Mouse (Mus musculus): ENCODE results near the gene Usp24.
A peak's percentile ranks its signal among the peaks of the same experiment; 100 is the strongest.

Usp24 gene

DNA sequence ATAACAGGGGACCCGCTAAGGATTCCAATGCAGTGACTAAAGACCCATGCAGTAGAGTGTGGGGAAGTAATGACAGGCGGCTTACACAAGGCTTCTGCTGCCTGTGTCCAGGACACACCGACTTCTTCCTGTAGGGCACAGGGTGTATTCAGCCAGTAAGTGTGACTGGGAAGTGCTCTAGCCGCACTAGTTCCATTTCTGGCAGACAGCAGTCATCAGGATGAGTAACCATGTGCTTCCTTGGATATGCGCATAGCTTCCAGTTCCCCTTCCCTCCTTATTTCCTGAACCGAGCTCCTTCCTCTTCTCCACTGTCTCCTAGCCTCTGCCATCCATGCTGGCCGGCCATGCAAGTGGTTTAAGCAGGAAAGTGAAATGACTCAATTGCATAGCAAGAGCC, 113.1 kb downstream of the Usp24 start:
- DNase-seq (ENCODE audit: low read depth, low spot score) = no peak

DNA sequence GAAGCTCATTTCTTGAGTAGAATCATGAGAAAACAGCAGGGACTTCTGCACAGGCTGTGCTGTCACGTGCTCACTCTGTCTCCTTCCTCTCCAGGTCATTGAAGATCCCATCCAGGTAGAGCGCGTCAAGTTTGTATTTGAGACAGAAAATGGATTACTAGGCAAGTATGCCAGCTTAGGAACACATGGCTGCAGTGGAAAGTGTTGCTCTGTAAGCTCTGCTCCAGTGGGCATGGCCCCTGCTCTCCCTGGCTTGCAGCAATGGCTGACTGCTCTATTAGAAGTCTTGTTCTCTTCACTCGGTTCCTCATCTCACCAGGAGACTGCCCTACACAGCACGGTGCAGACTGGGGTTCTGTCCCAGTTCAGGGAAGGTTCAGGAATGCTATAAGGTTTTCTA, 114.4 kb downstream of the Usp24 start:
- no peak for DNase-seq (ENCODE audit: low read depth, low spot score)

DNA sequence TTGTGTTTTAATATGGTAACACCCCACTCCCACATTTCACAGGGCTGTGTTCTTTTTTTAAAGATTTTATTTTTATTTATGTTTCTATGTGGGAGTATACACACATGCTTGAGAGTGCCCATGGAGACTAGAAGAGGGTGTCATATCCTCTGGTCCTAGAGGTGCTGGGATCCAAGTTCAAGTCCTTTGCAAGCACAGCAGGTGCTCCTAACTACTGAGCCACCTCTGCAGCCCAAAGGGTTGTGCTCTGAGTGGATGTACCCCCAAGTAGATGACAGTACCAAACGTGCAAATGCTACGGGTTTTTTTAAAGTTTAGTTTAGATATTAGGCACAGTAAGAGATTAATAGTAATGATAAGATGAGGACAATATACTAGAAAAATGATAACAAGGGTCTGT, 119.4 kb downstream of the Usp24 start:
- no peak for DNase-seq (ENCODE audit: low read depth, low spot score)

DNA sequence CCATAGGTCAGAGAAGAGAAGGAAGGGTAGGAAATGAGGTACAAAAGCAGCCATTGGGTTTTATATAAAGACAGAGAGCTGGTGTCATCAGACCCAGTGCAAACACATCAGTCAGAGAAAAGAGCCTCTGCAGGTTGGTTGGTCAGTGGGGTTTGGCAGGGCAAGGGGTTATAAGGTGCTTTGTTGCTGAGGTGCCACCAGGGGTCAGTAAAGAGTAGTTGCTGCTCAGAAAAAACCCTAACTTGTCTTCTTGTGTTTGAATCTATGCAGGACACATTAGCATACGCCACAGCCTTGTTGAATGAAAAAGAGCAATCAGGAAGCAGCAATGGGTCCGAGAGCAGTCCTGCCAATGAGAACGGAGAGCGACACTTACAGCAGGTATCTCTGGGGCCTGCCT, 120.5 kb downstream of the Usp24 start:
- peak; percentile 11 for DNase-seq (ENCODE audit: low read depth, low spot score)

DNA sequence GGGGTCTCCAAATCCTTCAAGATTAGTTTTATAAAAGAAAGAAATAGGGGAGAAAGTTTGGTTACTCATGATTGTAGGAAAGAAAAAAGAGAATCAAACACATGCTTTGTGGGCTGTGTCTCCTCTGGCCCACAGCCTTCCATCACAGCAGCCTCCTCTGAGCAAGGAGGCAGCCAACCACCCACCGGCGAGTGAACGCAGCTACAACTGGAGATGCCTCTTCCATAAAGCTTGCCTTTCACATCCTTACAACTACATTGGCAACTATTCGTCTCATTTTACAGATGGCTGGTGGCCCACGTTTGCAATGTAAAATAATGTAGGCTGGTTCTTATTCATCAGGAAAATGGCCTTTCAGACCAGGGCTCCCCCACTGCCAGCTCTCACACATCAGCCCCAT, 121.2 kb downstream of the Usp24 start:
- DNase-seq (ENCODE audit: low read depth, low spot score) = no peak

DNA sequence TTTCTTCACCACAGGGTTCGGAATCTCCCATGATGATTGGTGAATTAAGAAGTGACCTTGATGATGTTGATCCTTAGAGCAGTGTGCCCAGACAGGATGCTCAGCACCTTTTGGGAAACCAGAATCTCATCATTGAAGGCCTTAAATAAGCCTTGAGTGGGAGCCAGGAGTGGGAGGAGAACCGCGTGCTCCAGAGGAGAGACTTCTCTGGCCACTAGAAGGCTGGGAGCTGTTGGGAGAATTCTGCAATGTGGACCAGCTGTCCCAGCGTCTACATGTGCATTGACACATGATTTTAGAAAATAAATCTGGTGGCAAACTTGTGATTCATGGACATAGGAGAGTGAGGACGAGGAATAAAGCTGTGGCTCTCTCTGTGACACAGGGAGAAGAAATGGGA, 122.8 kb downstream of the Usp24 start:
- no peak for DNase-seq (ENCODE audit: low read depth, low spot score)

DNA sequence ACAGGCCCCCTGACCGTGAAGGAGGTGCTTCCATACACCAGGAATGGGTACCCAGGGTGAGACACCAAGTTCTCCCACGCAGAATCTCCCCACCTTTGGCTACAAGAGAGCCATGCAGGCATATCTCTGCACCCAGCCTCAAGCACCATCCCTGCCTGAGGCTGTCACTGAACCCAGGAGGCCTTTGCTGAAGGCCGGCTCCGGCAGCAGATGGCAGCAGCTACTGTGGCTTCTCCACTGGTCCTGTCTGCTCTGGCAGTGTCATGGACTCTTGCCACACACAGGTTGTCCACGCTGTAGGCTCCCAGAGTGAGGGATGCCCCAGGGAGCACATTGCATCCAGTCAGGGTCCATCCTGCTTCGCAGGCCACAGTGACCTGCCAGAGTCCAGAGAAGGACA, 127.2 kb downstream of the Usp24 start:
- no peak for DNase-seq (ENCODE audit: low read depth, low spot score)

DNA sequence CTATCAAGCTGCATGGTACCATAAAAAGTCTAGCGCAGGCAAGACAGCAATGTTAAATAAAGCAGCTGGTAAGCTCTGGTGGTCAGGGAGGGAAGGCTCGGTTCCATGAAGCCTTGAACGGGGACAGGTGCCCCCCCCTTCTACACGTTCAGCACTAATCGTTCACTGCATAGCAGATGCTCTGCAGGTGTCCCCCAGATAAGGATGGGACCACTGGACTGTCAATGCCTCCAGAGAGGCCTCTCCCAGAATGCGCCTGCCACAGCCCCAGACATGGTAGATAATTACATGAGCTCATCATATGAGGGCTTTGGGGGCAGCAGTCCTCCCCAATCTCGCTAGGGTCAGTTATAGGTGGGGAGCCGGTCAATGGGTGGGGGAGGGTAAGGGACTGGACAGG, 133.3 kb downstream of the Usp24 start:
- DNase-seq (ENCODE audit: low read depth, low spot score) = no peak

DNA sequence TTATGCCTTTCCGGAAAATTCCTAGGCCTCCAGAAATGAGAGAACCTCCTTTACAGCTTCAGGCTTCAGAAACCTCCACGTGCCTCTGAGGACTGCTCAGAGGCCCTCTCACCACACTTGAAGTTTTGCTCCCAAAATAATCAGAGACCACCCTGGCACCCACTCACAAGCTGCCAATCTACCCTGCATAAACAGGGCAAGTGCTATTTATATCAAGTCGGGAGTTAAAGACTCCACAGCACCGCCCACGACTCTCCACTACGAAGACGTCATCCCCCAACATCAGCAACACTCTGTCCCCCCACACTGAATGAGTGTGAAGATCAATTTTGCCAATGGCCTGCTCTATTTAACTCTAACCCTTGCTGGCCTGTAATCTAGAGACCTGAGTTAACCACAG, 136.4 kb downstream of the Usp24 start:
- no peak for DNase-seq (ENCODE audit: low read depth, low spot score)

DNA sequence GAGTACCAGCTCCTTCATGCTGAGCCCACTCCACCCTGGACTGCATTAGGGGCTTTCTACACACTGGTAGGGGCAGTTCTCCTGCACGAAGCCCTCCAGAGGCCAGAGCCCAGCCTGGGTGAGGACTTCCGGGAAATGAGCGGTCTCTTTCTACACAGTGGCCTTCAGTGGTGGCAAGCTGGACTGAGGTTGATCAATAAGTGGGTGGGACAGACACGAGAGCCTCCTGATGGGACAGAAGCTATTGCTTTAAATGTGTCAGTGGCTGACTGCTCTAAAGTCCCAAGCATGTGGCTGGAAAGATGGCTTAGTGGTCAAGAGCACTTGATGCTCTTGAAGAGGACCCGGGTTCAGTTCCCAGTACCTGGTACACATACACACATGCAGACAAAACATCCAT, 137.1 kb downstream of the Usp24 start:
- no peak for DNase-seq (ENCODE audit: low read depth, low spot score)

DNA sequence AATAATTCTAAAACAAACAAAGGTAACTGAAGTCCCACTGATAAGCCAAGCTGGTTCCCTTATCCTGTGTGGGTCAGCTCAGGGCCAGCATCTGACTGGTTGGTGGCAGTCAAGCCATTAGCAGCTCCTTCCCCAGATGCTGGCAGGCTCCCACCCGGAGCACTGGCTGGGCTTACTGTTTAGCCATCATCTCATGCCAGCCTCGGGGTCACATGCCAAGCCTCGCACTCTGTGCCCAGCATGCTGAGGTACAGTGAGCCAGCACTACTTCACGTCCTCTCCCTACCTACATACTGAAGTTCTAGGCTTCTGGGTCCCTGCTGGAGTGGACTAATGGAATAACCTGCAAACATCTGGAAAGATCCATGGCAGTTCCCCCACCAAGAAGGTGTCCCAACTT, 137.5 kb downstream of the Usp24 start:
- no peak for DNase-seq (ENCODE audit: low read depth, low spot score)

DNA sequence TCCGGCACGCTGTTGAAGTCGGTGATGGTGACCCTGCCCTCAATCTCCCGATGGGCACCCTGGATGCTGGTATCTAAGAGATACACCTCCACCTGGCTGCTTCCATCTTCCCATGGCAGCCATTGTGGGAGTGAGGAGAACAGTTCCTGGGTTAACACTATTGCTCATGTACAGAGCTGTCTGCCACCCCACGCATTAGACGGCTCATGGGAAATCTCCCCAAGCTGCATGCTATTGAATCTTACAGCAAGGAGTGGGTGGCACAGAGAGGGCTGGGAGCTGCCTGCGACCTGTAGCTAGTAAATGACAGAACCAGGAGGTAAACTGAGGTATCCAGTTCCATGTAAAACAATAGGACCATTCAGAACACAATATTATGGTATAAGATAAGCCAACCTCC, 138.5 kb downstream of the Usp24 start:
- no peak for DNase-seq (ENCODE audit: low read depth, low spot score)

DNA sequence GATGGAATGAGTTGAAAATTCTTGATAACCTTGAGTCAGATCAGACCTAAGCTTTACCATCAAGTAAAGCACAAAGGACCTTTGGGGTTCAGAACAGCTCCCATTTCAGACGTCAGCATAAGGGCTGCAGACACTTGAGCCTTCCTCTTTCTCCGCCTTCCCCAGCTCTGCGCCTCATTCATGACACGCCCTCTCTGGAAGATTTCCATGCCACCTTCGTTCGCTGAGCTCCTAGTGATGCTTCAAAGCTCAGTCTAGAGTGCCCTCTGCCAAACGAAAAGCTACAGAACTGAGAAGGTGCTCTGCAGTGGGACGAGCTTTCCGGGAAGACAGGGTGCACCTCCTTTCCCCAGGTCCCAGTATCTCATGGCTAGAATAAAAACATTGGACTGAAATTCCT, 146.0 kb downstream of the Usp24 start:
- DNase-seq (ENCODE audit: low read depth, low spot score) = no peak

DNA sequence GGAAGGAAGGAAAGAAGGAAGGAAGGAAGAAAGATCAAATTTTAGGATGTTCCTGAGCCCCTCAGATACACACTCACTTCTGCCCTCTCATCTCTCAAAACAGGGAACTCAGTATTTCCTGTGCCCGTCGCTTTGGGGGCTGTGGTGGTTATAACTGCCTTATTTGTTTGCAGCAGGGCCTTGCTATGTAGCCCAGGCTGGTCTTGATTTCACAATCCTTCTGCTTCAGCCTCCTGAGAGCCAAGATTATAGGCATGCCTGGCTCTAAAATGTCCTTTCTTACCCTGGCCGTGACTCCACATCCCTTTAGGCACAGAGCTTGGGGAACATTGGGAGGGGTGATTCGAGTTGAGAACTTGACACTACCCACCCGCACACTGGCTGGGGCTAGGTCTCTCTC, 146.5 kb downstream of the Usp24 start:
- no peak for DNase-seq (ENCODE audit: low read depth, low spot score)

DNA sequence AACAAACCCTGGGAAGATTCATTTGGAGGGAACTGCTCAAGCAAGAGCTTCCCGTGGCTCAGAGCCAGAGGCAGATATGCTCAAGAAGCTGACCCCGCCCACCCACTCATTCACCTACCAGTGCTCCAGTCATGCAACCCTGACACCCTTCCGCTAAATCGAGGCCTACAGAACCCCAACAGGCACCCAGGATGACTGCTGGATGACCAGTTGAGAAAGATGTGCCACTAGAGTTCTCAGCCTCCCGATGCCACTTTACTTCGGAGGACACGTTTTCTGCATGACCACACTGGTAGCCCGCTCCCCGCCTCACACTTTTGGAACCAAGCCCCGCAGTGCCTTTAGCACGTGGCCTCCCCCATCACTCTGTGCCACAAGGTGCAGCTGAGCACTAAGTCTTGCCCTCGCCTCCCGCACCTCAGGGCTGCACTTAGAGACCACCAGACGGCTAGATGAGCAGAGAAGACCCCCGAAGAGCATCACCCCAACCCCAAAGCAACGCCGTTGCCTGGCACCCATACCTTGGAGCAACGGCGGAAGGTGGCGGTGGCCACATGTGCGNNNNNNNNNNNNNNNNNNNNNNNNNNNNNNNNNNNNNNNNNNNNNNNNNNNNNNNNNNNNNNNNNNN, 147.3 kb downstream of the Usp24 start:
- DNase-seq (ENCODE audit: low read depth, low spot score) = no peak

DNA sequence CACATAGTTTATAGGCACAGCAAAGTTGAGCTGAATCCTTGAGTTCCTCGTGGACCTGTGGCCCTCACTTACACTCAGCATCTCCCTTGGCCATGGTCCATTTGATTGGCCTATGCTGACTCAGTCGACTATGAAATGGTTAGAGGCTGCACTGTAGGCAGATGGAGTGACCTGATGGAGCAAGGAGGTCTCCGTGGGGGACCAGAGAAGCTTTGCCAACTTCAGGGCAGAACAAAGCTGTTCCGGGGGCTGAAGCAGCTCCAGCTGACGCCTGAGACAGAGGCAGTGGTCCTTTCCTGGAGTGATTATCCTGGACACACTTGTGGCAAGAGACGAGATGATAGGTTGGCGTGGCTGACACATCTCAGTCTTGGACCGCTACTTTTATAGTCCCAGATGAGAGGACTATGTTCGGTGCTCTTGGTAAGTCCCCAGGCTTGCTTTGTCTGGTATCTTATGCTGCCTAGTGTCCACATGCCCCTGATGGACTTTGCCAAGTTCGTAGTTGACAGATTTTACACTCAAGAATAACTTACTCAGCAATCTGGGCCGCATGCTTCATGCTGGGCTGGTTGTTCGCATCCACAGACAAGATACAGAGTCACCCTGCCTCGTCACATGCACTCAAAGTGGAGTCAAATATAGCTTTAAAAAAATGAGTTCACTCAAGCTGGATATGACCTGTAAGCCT, 151.6 kb downstream of the Usp24 start:
- no peak for DNase-seq (ENCODE audit: low read depth, low spot score)

DNA sequence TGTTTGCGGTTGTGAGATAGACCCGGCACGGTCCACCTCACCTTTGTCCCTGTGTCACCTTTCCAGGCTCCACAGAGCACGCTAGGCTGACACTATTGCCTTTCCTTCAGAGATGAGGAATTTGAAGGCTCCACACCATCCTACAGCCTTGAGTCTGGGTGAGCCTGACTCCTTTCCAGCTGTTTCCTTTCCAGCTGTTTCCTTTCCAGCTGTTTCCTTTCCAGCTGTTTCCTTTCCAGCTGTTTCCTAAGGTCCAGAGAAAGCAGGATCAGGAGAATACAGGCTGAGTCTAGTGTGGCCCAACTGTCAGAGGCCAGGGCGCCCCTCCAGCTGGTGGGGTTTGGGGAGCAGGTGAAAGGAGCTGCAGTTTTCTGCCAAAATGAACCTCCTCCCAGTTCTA, 154.9 kb downstream of the Usp24 start:
- no peak for DNase-seq (ENCODE audit: low read depth, low spot score)

DNA sequence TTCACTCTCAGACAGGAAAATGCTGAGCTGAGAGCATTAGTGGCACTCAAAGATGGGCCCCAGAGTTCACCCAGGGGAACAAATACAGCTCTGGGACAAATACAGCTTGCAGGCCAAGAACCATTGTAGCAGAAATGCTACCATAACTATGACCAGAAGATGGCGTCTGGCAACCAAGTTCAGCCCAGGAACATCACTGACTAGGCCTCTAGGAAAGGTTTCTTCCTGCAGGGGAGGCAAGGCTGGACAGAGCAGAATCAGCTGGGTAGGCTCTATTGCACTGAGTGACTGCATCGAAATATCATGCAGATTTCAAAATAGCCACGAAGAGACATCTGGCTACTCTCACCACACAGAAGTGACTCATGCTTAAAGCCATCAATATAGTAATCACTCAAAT, 156.3 kb downstream of the Usp24 start:
- peak; percentile 45 for DNase-seq (ENCODE audit: low read depth, low spot score)

DNA sequence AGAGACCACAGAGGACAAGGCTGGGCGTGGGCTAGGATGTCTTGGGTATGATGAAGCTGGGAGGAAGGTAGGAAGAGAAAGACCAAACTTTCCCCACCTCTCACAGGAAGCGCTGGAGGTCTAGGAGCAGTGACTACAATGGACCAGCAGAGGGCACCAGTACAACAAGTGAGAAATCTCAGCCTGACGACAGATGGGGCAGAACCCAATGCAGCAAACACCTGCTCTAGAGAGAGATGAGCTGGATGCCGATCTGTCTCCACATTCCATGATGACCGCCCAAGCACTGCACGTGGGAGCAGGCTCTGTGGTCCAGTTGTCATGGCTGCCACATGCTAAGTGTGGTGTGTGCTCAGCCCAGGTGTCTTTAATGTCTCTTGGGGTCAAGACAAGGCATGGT, 158.2 kb downstream of the Usp24 start:
- peak; percentile 75 for DNase-seq (ENCODE audit: low read depth, low spot score)

DNA sequence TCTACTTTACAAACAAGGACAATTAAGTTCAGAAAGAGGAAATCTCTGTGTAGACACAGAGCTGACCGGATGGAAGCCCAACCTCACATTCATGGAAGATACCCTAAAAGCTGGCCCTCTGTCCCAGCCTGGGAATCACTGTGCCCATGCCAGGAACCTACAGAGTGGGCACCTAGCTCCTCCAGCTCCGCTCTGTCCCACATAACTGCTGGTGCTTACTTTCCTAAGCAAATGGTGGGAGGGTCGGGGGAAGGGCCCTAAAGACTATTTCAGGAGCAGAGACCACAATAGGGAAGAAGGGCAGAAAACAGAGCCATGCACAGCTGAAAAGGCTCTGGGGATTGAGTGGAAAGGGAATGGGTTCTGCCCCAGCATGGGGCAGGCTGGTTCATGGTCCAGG, 164.5 kb downstream of the Usp24 start:
- DNase-seq (ENCODE audit: low read depth, low spot score) = no peak

DNA sequence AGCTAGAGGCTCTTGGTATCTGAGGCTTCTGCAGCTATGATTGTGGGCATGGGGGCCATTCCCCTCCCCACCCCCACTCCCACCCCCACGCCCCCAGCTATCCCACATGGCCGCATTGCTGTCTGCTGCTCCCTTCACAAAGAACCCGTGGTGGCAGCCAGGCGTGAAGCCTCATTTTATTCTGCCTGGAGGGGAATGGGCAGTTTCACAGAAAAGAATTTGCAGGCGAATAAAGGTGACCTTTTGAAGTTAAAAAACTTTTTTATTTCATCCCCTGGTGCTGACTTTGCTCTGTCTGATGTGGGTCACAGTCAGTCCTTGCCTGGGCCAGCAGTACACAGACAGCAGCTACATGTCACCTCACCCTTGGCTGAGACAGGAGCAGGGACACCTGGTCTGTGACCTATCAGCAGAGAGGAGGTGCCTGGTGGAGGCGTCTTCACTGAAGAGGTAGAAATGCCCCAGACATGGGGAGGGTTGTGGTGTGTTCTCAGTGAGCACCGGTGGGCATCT, 167.3 kb downstream of the Usp24 start:
- DNase-seq (ENCODE audit: low read depth, low spot score) = no peak

DNA sequence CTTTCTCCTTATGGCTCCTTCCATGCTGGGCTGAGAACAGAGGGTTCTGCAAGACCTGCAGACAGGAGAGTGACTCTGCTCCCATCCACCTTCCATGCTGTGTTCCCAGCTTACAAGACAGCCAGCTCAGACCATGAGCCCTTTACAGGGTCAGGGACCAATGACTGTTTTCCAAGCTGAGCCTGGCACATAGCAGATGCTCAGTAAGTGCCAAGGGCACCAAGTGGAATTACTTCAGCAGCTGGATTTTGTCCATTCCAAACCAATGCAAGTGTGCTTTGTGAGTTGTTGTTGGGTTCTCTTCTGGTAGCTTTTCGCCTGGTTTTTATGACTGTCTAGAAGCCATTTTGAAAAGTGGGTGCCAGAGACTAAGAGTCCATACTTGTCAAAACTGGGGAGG, 167.8 kb downstream of the Usp24 start:
- no peak for DNase-seq (ENCODE audit: low read depth, low spot score)

DNA sequence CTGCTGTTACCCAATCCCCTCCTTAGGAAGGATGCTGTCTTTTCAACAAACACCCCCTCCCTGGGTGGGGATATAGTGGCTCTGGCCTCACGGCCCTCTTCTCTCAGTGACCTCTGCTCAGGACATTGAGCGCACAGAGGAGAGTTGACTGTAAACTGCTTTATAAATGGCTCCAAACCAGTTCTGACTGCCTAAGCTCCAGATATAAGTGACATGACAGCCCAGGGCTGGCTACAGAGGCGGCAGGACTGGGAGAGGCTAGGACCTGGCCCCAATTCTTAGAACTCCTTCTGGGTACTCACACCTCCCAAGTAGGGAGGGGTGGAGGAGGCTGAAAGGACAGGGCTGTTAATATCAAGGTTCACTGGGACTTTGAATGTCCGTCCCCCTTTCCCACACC, 174.6 kb downstream of the Usp24 start:
- DNase-seq (ENCODE audit: low read depth, low spot score) = no peak
